Mouse (Mus musculus) activated CD4-positive, CD25-positive, alpha-beta regulatory T cell, adult 9 weeks (primary cell): ENCODE results near the gene Klf12. TPM values are rescaled to one million over a fixed set of nuclear protein-coding genes. Genes with fewer than 3 reads are reported as not detected.

ENCODE experiments used
- polyA plus RNA-seq: library from polyadenylated mRNA; unstranded; fragments of 100-300 nt; shearing (Covaris generic); gene quantifications from one replicate; pipeline ENCODE4 v1.2.1, GENCODE M21; 2017

The Klf12 gene
- 2.0 TPM for polyA plus RNA-seq

DNA sequence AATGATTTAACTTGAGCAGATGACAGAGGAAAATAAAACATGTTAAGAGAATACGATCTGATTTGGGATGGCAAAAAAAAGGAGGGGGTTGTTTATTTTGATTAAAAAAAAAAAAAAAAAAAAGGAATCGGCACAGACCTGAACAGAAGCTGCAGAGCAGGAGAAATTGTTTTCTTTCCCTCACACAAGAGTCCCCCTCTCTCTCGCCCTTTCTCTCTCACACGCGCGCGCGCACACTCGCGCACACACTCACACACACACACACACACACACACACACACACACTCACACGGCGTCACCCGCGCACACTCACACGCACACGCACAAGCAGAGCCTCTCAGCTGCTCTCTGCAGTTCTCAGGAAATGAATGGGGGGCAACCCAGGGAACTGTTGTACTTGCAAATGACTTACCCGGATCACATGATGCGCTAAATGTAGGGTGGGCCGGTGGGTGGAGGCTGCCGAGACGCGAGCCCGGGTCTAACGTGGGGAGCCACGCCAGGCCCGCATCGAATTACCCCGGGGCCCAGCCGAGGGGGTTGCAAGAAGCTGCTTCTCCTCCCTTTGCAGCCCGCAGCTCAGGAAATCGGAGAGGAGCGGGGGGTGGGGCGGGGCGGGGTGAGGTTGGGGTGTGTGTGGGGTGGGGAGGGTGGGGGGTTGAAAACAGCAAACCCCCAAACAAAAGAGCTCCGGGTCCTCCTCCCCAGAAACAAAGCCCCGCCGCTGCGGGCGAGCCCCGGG lies at the start of gene Klf12:
Gene Klf12, minus strand, starts transcription at position 561 of the 742 bp plus-strand sequence.

